Mouse (Mus musculus) hindbrain, embryonic 11.5 days (tissue): ENCODE measurements at regions not wholly inside any gene's neighbourhood (a gene's known extent, or its start where the extent isn't known, plus 50 kb on each side); places are given as distances from the start of the nearest gene placed in this dataset.
A peak's percentile ranks its signal among the peaks of the same experiment; 100 is the strongest.

Source experiments
- ATAC-seq: fragments of 200-750 bp; cut with Nextera tagmentation; 2 replicates; pipeline ENCODE4 v1.8.0; 2017; ENCODE audit warnings: mild to moderate bottlenecking, moderate TSS enrichment, moderate library complexity; ENCODE audit not compliant: low FRiP score
- DNase-seq: peaks from one replicate; pipeline ENCODE4 v3.0.0-alpha.2; 2015; ENCODE audit warnings: low spot score
- H3K27ac ChIP-seq: fragments of 300-500 bp; sonication (generic); 2 replicates; pipeline ENCODE4 v1.5.1; 2014; ENCODE audit warnings: mild to moderate bottlenecking, low read depth, low read length
- H3K27me3 ChIP-seq: fragments of 300-500 bp; sonication (generic); 2 replicates; pipeline ENCODE4 v1.6.1; 2014; ENCODE audit warnings: mild to moderate bottlenecking, low read length, moderate library complexity, mixed read lengths; ENCODE audit not compliant: control insufficient read depth, insufficient read depth
- H3K36me3 ChIP-seq: fragments of 300-500 bp; sonication (generic); 2 replicates; pipeline ENCODE4 v1.6.1; 2014; ENCODE audit warnings: mild to moderate bottlenecking, low read length, moderate library complexity, mixed read lengths; ENCODE audit not compliant: control insufficient read depth, insufficient read depth
- H3K4me1 ChIP-seq: fragments of 300-500 bp; sonication (generic); replicated peaks from 2 replicates; pipeline ENCODE4 v1.6.1; 2014; ENCODE audit warnings: low read length, mixed read lengths; ENCODE audit not compliant: control insufficient read depth, insufficient read depth
- H3K4me2 ChIP-seq: fragments of 300-500 bp; sonication (generic); replicated peaks from 2 replicates; pipeline ENCODE4 v1.6.1; 2014; ENCODE audit warnings: mild to moderate bottlenecking, low read depth, low read length
- H3K4me3 ChIP-seq: fragments of 300-500 bp; sonication (generic); 2 replicates; pipeline ENCODE4 v1.5.1; 2014; ENCODE audit warnings: low read depth, low read length
- H3K9ac ChIP-seq: fragments of 300-500 bp; sonication (generic); 2 replicates; pipeline ENCODE4 v1.6.1; 2014; ENCODE audit warnings: low read depth, low read length
- H3K9me3 ChIP-seq: fragments of 300-500 bp; sonication (generic); 2 replicates; pipeline ENCODE4 v1.6.1; 2016; ENCODE audit warnings: low read length; ENCODE audit not compliant: control insufficient read depth
- WGBS: fragments of 180-500 bp; shearing (Covaris S2); extraction: QIAGEN DNeasy Blood & Tissue Kit; methylation state at CpG from one replicate; pipeline ENCODE4 v1.1.7; 2014; 5-methylcytosine and 5-hydroxymethylcytosine counted together

DNA sequence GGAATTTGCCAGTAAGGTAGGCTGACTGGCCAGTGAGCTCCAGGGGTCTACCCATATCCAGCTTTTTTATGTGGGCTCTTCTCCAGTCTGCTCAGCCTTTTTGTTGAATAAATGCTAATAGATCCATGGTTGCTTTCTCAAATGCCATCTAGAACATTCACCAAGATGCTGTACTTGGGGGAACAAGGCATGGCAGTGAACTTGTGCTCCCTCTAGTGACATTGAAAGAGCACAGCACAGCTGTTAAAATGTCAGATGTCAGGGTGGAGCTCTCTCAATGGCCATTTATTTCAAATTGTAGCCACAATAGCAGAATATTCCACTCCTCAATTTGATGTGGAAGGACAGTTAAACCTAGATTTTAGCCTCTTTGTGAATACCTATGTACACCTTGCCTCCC lies 86.3 kb downstream of the Kcnk1 start:
- Histone ChIP-seq H3K27ac (no peak overlapping the region), H3K4me3 (no peak overlapping the region), H3K27me3 (no peaks in the 10 kb centered on the region), H3K36me3 (no peaks in the 10 kb centered on the region), H3K9ac (no peak overlapping the region), H3K4me1 (no peaks in the 10 kb centered on the region), H3K9me3 (no peaks in the 10 kb centered on the region), H3K4me2 (no peak overlapping the region)
- DNase-seq (peak; percentile 33), ATAC-seq (no peak)

DNA sequence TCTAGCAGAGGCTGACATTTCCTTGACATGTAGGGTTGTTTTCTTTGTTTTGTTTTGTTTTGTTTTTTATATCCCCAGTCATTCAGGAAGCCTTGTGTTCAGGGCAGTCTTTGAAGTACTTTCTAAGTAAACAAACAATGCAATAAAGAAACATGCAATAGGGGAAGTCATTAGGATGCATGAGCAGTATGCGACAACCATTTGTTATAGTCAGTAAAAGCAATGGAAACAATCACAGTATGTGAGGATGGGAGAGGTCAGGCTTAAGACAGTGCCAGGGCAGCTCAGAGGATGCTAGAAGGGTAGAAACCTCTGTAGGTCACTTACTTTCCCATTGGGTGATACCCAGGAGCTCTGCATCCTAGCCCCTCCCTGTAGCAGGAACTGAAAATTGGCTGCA lies 87.9 kb downstream of the Kcnk1 start:
- WGBS = 81% methylated on average over 1 of the region's 1 CpGs

DNA sequence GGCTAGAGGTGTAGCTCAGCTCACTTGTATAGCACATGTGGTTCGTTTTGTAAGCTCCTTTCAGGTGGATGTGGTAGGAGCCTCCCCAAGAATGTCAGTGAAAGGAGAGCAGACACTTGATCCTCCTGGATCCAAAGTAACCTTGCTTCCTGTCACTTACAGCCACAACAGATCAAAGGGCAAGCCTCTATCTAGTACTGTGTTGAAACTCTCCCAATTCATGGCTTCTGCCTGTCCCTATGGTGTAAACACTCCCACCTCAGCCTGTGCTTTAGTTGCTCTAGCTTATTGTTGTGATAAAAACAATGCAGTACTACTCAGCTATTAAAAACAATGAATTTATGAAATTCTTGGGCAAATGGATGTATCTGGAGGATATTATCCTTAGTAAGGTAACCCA lies 95.8 kb downstream of the Kcnk1 start:
- no peak overlapping the region for H3K9ac ChIP-seq
- DNase-seq (no peak), ATAC-seq (no peak)
- no peaks in the 10 kb centered on the region for H3K9me3 ChIP-seq
- H3K4me3 ChIP-seq = no peak overlapping the region
- no peaks in the 10 kb centered on the region for H3K27me3 ChIP-seq
- no peaks in the 10 kb centered on the region for H3K4me1 ChIP-seq
- H3K36me3 ChIP-seq = no peaks in the 10 kb centered on the region
- H3K27ac ChIP-seq = no peak overlapping the region
- WGBS = 79% methylated on average over 1 of the region's 1 CpGs
- no peak overlapping the region for H3K4me2 ChIP-seq

More for the DNA sequence above, 87.9 kb downstream of the Kcnk1 start:
- H3K27me3 ChIP-seq = no peaks in the 10 kb centered on the region
- no peaks in the 10 kb centered on the region for H3K9me3 ChIP-seq
- no peak; the same call in 1 of the 2 replicates for ATAC-seq
- no peak overlapping the region for H3K4me2 ChIP-seq
- no peaks in the 10 kb centered on the region for H3K4me1 ChIP-seq
- H3K4me3 ChIP-seq = no peak overlapping the region
- DNase-seq = no peak
- H3K9ac ChIP-seq = no peak overlapping the region
- no peaks in the 10 kb centered on the region for H3K36me3 ChIP-seq
- no peak overlapping the region for H3K27ac ChIP-seq

- Histone ChIP-seq H3K36me3 (no peaks in the 10 kb centered on the region), H3K9me3 (no peaks in the 10 kb centered on the region), H3K4me3 (no peak overlapping the region), H3K27me3 (no peaks in the 10 kb centered on the region), H3K4me1 (no peaks in the 10 kb centered on the region), H3K27ac (no peak overlapping the region), H3K9ac (no peak overlapping the region), H3K4me2 (no peak overlapping the region)
- DNase-seq (no peak), ATAC-seq (no peak)
- 78% methylated on average over 2 of the region's 2 CpGs for WGBS
Observed at GRCm38 (mm10) chr8:126094005-126094404, 99.0 kb downstream of the Kcnk1 start.

DNA sequence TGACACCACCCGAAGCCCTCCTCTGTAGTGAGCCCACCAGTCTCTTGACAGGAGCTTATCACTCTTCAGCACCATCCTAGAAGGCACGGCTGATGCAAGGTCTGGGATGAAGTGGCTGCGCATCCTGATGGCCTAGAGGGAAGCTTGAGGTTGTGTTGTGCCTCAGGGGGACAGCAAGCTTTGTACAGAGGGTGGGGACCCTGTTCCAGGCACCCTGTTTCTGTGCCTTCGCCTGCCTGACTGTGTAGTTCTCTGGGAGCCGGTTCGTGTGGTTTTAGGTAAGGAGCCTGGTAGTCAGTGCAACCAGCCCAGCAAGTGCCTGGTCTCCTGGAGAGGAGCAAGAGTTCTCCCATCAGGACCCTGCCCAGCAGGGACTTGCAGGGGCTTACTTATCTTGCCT lies 101.1 kb downstream of the Kcnk1 start:
- ATAC-seq (no peak), DNase-seq (no peak)
- WGBS = 86% methylated on average over 6 of the region's 6 CpGs
- no peak overlapping the region for H3K27ac ChIP-seq
- no peaks in the 10 kb centered on the region for H3K4me1 ChIP-seq
- H3K27me3 ChIP-seq = no peaks in the 10 kb centered on the region
- no peaks in the 10 kb centered on the region for H3K9me3 ChIP-seq
- no peak overlapping the region for H3K9ac ChIP-seq
- H3K36me3 ChIP-seq = no peaks in the 10 kb centered on the region
- H3K4me2 ChIP-seq = no peak overlapping the region
- no peak overlapping the region for H3K4me3 ChIP-seq

GRCm38 (mm10) chr8:126096636-126097170 lies 101.7 kb downstream of the Kcnk1 start:
- Histone ChIP-seq H3K27ac (no peak overlapping the region), H3K4me3 (no peak overlapping the region), H3K4me2 (no peak overlapping the region), H3K9ac (no peak overlapping the region), H3K27me3 (no peaks in the 10 kb centered on the region), H3K9me3 (no peaks in the 10 kb centered on the region), H3K4me1 (no peaks in the 10 kb centered on the region), H3K36me3 (no peaks in the 10 kb centered on the region)
- ATAC-seq (no peak), DNase-seq (no peak)
- 72% methylated on average over 9 of the region's 9 CpGs for WGBS

DNA sequence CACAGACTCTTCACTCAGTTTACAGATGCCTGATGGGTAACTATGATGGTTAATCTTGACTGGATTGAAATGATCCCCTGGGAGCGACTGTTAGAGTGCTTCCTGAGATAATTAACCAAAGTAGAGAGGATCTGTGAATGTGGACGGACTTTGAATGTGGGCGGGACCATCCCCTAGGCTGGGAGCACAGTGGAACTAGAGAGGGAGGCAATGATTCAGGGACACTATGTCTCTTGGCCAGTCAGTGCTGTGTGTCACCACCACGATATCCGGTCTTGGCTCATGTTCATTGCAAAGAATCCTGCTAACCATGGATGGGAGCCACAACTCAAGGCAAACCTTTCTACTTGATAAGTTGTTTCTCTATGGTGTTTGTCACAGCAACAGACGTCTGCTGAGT lies 103.9 kb downstream of the Kcnk1 start:
- WGBS = 87% methylated on average over 6 of the region's 6 CpGs
- Histone ChIP-seq H3K9ac (no peak overlapping the region), H3K4me2 (no peak overlapping the region), H3K27ac (no peak overlapping the region), H3K4me1 (no peaks in the 10 kb centered on the region), H3K36me3 (no peaks in the 10 kb centered on the region), H3K27me3 (no peaks in the 10 kb centered on the region), H3K4me3 (no peak overlapping the region), H3K9me3 (no peaks in the 10 kb centered on the region)
- no peak for DNase-seq
- ATAC-seq = no peak

DNA sequence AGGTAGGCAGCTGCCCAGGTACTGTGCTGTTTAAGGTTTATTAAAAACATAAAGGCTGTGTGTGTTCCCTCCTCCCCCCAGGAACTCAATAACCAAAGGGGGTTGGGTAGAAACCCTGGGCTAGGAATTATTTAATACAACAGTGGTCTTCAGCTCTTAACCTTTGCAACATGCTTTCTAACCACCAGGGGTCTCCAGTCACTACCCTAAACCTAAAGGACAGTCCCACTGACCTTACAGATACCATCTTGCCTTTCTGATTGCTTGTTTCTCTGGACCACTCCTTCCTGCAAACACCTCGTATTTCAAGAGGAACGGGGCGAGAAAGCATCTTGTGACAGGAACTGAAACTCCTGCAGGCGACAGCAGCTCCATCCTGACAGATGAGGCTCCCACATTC lies 104.9 kb downstream of the Kcnk1 start:
- peak; percentile 8 for DNase-seq
- Histone ChIP-seq H3K4me3 (no peak overlapping the region), H3K36me3 (no peaks in the 10 kb centered on the region), H3K9ac (no peak overlapping the region), H3K27me3 (no peaks in the 10 kb centered on the region), H3K4me2 (no peak overlapping the region), H3K27ac (no peak overlapping the region), H3K4me1 (no peaks in the 10 kb centered on the region), H3K9me3 (no peaks in the 10 kb centered on the region)
- 79% methylated on average over 4 of the region's 4 CpGs for WGBS
- no peak for ATAC-seq

- Histone ChIP-seq H3K27ac (no peak overlapping the region), H3K9ac (no peak overlapping the region), H3K9me3 (no peaks in the 10 kb centered on the region), H3K4me3 (no peak overlapping the region), H3K4me2 (no peak overlapping the region), H3K36me3 (no peaks in the 10 kb centered on the region), H3K4me1 (no peaks in the 10 kb centered on the region), H3K27me3 (no peaks in the 10 kb centered on the region)
- 89% methylated on average over 3 of the region's 3 CpGs for WGBS
- no peak for ATAC-seq
- DNase-seq = no peak
Observed at GRCm38 (mm10) chr8:126105043-126105442, 110.1 kb downstream of the Kcnk1 start.
